Mouse (Mus musculus): ENCODE results near the gene Nfkbid. TPM values are rescaled to one million over a fixed set of nuclear protein-coding genes. Genes with fewer than 3 reads are reported as not detected.
A peak's percentile ranks its signal among the peaks of the same experiment; 100 is the strongest.

Nfkbid gene
- polyA plus RNA-seq (2015; fragmentation: Nextera tagmentation; extraction: Ambion mirVana) = 2.1 and 2.4 TPM in 2 replicates

- Histone ChIP-seq H3K4me1 (replicated peaks) (peaks cover 13% of the 10 kb centered on the region; the same call in 1 of the 2 replicates), H3K4me2 (replicated peaks) (peak within 1 kb of the TSS; percentile 87), H3K27ac (peak within 1 kb of the TSS; percentile 51), H3K36me3 (no peaks in the 10 kb centered on the region; the same call in 1 of the 2 replicates), H3K27me3 (replicated peaks) (no peaks in the 10 kb centered on the region), H3K9me3 (no peaks in the 10 kb centered on the region), H3K9ac (peak within 1 kb of the TSS; percentile 53), H3K4me3 (replicated peaks) (peak within 1 kb of the TSS; percentile 52)
- peak; percentile 63 for ATAC-seq
- WGBS = 9% methylated on average over 31 of the region's 31 CpGs
These were observed at the start of gene Nfkbid for GRCm38 (mm10) chr7:30421175-30421889. Gene Nfkbid (plus strand): TSS chr7:30421732.

GRCm38 (mm10) chr7:30373501-30373962 lies 48.0 kb upstream of the Nfkbid start:
- H3K27ac ChIP-seq = no peak overlapping the region
- peak overlapping the region; percentile 76 for H3K4me2 ChIP-seq (replicated peaks)
- no peaks in the 10 kb centered on the region for H3K36me3 ChIP-seq
- no peaks in the 10 kb centered on the region for H3K9me3 ChIP-seq
- peak overlapping the region; percentile 39 for H3K9ac ChIP-seq
- H3K4me3 ChIP-seq (replicated peaks) = peak overlapping the region; percentile 49
- WGBS = under 1% methylated on average over 21 of the region's 21 CpGs
- H3K27me3 ChIP-seq (replicated peaks) = no peaks in the 10 kb centered on the region
- ATAC-seq = peak; percentile 98
- 0 out of 2 replicates have a peak, but pooled peaks cover 3% of the 10 kb centered on the region for H3K4me1 ChIP-seq (replicated peaks)

GRCm38 (mm10) chr7:30380061-30380460 lies 41.5 kb upstream of the Nfkbid start:
- Histone ChIP-seq H3K4me1 (replicated peaks) (no peaks in the 10 kb centered on the region), H3K9ac (no peak overlapping the region), H3K27me3 (replicated peaks) (no peaks in the 10 kb centered on the region), H3K4me2 (replicated peaks) (no peak overlapping the region), H3K9me3 (no peaks in the 10 kb centered on the region), H3K36me3 (no peaks in the 10 kb centered on the region), H3K4me3 (replicated peaks) (no peak overlapping the region), H3K27ac (no peak overlapping the region)
- peak; percentile 67; the same call in 1 of the 2 replicates for ATAC-seq
- 43% methylated on average over 5 of the region's 5 CpGs for WGBS

- Histone ChIP-seq H3K36me3 (no peaks in the 10 kb centered on the region), H3K9me3 (no peaks in the 10 kb centered on the region), H3K27ac (no peak overlapping the region), H3K9ac (no peak overlapping the region), H3K4me3 (replicated peaks) (no peak overlapping the region), H3K4me1 (replicated peaks) (no peaks in the 10 kb centered on the region), H3K4me2 (replicated peaks) (no peak overlapping the region), H3K27me3 (replicated peaks) (no peaks in the 10 kb centered on the region)
- ATAC-seq = no peak
- WGBS = 85% methylated on average over 9 of the region's 9 CpGs
These were observed 37.4 kb upstream of the Nfkbid start for GRCm38 (mm10) chr7:30384106-30384505.

- 62% methylated on average over 4 of the region's 4 CpGs for WGBS
- H3K27ac ChIP-seq = no peak overlapping the region
- no peak overlapping the region for H3K4me2 ChIP-seq (replicated peaks)
- ATAC-seq = no peak
- H3K9me3 ChIP-seq = no peaks in the 10 kb centered on the region
- H3K4me1 ChIP-seq (replicated peaks) = no peaks in the 10 kb centered on the region
- H3K36me3 ChIP-seq = no peaks in the 10 kb centered on the region
- no peak overlapping the region for H3K4me3 ChIP-seq (replicated peaks)
- no peak overlapping the region for H3K9ac ChIP-seq
- no peaks in the 10 kb centered on the region for H3K27me3 ChIP-seq (replicated peaks)
These were observed 28.6 kb upstream of the Nfkbid start for GRCm38 (mm10) chr7:30392746-30393520.

- H3K27ac ChIP-seq = no peak overlapping the region
- no peak for ATAC-seq
- 78% methylated on average over 4 of the region's 4 CpGs for WGBS
These were observed 27.9 kb upstream of the Nfkbid start for GRCm38 (mm10) chr7:30393631-30394030.

GRCm38 (mm10) chr7:30394379-30394778 lies 27.2 kb upstream of the Nfkbid start:
- Histone ChIP-seq H3K27me3 (replicated peaks) (no peaks in the 10 kb centered on the region), H3K4me1 (replicated peaks) (no peaks in the 10 kb centered on the region), H3K36me3 (no peaks in the 10 kb centered on the region), H3K9me3 (no peaks in the 10 kb centered on the region), H3K27ac (0 out of 2 replicates have a peak overlapping the region, but pooled peaks have one; percentile 13), H3K9ac (no peak overlapping the region), H3K4me2 (replicated peaks) (no peak overlapping the region), H3K4me3 (replicated peaks) (no peak overlapping the region)
- 40% methylated on average over 11 of the region's 11 CpGs for WGBS
- ATAC-seq = no peak

More at GRCm38 (mm10) chr7:30393631-30394030, 27.9 kb upstream of the Nfkbid start:
- H3K4me1 ChIP-seq (replicated peaks) = no peaks in the 10 kb centered on the region
- no peak overlapping the region for H3K4me2 ChIP-seq (replicated peaks)
- no peak overlapping the region for H3K9ac ChIP-seq
- no peak overlapping the region for H3K4me3 ChIP-seq (replicated peaks)
- no peaks in the 10 kb centered on the region for H3K9me3 ChIP-seq
- no peaks in the 10 kb centered on the region for H3K27me3 ChIP-seq (replicated peaks)
- no peaks in the 10 kb centered on the region for H3K36me3 ChIP-seq

GRCm38 (mm10) chr7:30394871-30395270 lies 26.7 kb upstream of the Nfkbid start:
- Histone ChIP-seq H3K9ac (no peak overlapping the region), H3K27me3 (replicated peaks) (no peaks in the 10 kb centered on the region), H3K4me2 (replicated peaks) (no peak overlapping the region), H3K4me1 (replicated peaks) (no peaks in the 10 kb centered on the region), H3K36me3 (no peaks in the 10 kb centered on the region), H3K4me3 (replicated peaks) (no peak overlapping the region), H3K9me3 (no peaks in the 10 kb centered on the region), H3K27ac (no peak overlapping the region)
- WGBS = 39% methylated on average over 2 of the region's 2 CpGs
- ATAC-seq = no peak

- WGBS = 48% methylated on average over 7 of the region's 7 CpGs
- no peak for ATAC-seq
- no peak overlapping the region for H3K4me3 ChIP-seq (replicated peaks)
These were observed 21.9 kb upstream of the Nfkbid start for GRCm38 (mm10) chr7:30399671-30400070.

GRCm38 (mm10) chr7:30402343-30402742 lies 19.2 kb upstream of the Nfkbid start:
- no peak for ATAC-seq
- Histone ChIP-seq H3K9ac (no peak overlapping the region), H3K4me3 (replicated peaks) (no peak overlapping the region), H3K27ac (no peak overlapping the region), H3K27me3 (replicated peaks) (no peaks in the 10 kb centered on the region), H3K9me3 (no peaks in the 10 kb centered on the region), H3K4me1 (replicated peaks) (no peaks in the 10 kb centered on the region), H3K36me3 (no peaks in the 10 kb centered on the region), H3K4me2 (replicated peaks) (no peak overlapping the region)
- 70% methylated on average over 4 of the region's 4 CpGs for WGBS

More at GRCm38 (mm10) chr7:30399671-30400070, 21.9 kb upstream of the Nfkbid start:
- no peak overlapping the region for H3K4me2 ChIP-seq (replicated peaks)
- H3K9me3 ChIP-seq = no peaks in the 10 kb centered on the region
- no peak overlapping the region for H3K9ac ChIP-seq
- H3K27ac ChIP-seq = no peak overlapping the region
- H3K27me3 ChIP-seq (replicated peaks) = no peaks in the 10 kb centered on the region
- no peaks in the 10 kb centered on the region for H3K36me3 ChIP-seq
- H3K4me1 ChIP-seq (replicated peaks) = no peaks in the 10 kb centered on the region

- no peak overlapping the region for H3K4me3 ChIP-seq (replicated peaks)
- H3K9ac ChIP-seq = no peak overlapping the region
- WGBS = 86% methylated on average over 3 of the region's 3 CpGs
- ATAC-seq = no peak
- no peaks in the 10 kb centered on the region for H3K36me3 ChIP-seq
- H3K27ac ChIP-seq = no peak overlapping the region
- no peaks in the 10 kb centered on the region for H3K4me1 ChIP-seq (replicated peaks)
- no peaks in the 10 kb centered on the region for H3K9me3 ChIP-seq
- no peak overlapping the region for H3K4me2 ChIP-seq (replicated peaks)
- no peaks in the 10 kb centered on the region for H3K27me3 ChIP-seq (replicated peaks)
These were observed 12.9 kb upstream of the Nfkbid start for GRCm38 (mm10) chr7:30408639-30409038.

- Histone ChIP-seq H3K9me3 (no peaks in the 10 kb centered on the region), H3K27me3 (replicated peaks) (no peaks in the 10 kb centered on the region), H3K4me3 (replicated peaks) (no peak overlapping the region), H3K4me2 (replicated peaks) (no peak overlapping the region), H3K27ac (no peak overlapping the region), H3K4me1 (replicated peaks) (no peaks in the 10 kb centered on the region), H3K9ac (no peak overlapping the region), H3K36me3 (no peaks in the 10 kb centered on the region)
- ATAC-seq = no peak
- 44% methylated on average over 2 of the region's 2 CpGs for WGBS
These were observed 11.7 kb upstream of the Nfkbid start for GRCm38 (mm10) chr7:30409789-30410188.
